Comparison of ENCODE assay signal across 11 mouse cellular contexts in the genomic region with DNA sequence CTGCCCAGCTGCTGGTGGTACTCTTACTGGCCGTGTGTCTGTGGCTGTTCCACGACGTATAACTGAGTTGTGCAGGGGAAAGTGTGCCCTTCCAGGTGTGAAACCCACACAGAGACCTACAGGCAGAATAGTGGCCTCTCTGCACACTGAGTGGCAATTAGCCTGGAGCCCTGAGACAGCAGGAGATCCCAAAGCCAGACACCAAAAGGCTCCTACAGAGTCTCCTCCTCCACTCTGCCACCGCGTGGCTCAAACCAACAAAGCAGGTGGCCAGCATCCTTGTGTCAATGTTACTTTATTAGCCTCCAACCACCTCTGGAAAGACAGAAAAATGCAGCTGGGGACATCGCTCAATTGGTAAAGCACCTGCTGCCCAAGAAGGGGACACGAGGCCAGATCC. TPM values are rescaled to one million over a fixed set of nuclear protein-coding genes. Genes with fewer than 3 reads are reported as not detected.
DNase-seq lines count a peak whose midpoint lies in the region; ATAC-seq and TF ChIP-seq lines count a peak whose summit lies in the region.
"Had no signal": no experiment of that assay in that cellular context is flagged by ENCODE, and none has a peak within 500 bp of the region (broad histone marks: within the 10 kb centered on the region; RNA-seq: fewer than 3 reads in every experiment).

No protein-coding gene starts in this region.

- H3K27me3 ChIP-seq in forebrain, embryonic 14.5 days (replicated peaks; ENCODE audit: control insufficient read depth, insufficient read depth, low read length): no peaks in the 10 kb centered on the region
- H3K27me3 ChIP-seq in forebrain, embryonic 15.5 days: no peaks in the 10 kb centered on the region
- peaks cover 11% of the 10 kb centered on the region; the same call in 1 of the 2 replicates for H3K27me3 ChIP-seq in embryonic facial prominence, embryonic 10.5 days (replicated peaks; ENCODE audit: low read depth, poor library complexity, severe bottlenecking)
- peaks cover 13% of the 10 kb centered on the region for H3K27me3 ChIP-seq in limb, embryonic 10.5 days (ENCODE audit: low read depth, poor library complexity, severe bottlenecking)

- H3K36me3 ChIP-seq in forebrain, embryonic 14.5 days (ENCODE audit: control insufficient read depth, insufficient read depth, low read length): peaks cover 10% of the 10 kb centered on the region
- peaks cover 7% of the 10 kb centered on the region for H3K36me3 ChIP-seq in forebrain, embryonic 15.5 days
- peaks cover 14% of the 10 kb centered on the region for H3K36me3 ChIP-seq in embryonic facial prominence, embryonic 10.5 days (replicated peaks)
- peaks cover 14% of the 10 kb centered on the region for H3K36me3 ChIP-seq in limb, embryonic 10.5 days

- no peak for DNase-seq in forebrain, embryonic 14.5 days (ENCODE audit: low spot score)
- no peak for DNase-seq in layer of hippocampus, adult 2 months (ENCODE audit: low spot score in 2 of 2)
- no peak for DNase-seq in layer of hippocampus, postnatal 14 days (ENCODE audit: low spot score in 2 of 2)
- DNase-seq in embryonic facial prominence, embryonic 10.5 days (ENCODE audit: low spot score): no peak
- no peak for DNase-seq in limb, embryonic 10.5 days (ENCODE audit: low spot score)
- DNase-seq in right cerebral cortex, adult 2 months (ENCODE audit: low spot score in 2 of 2): no peak
- DNase-seq: heart, postnatal 36 days; thymus, postnatal 14 days had no signal

- ATAC-seq in forebrain, embryonic 14.5 days: no peak
- no peak for ATAC-seq in forebrain, embryonic 15.5 days (replicated peaks)
- no peak for ATAC-seq in megakaryocyte progenitor cell, adult 5-6 weeks (replicated peaks; ENCODE audit: poor library complexity)

- H3K27ac ChIP-seq in forebrain, embryonic 14.5 days (ENCODE audit: low read depth, low read length): 0 out of 2 replicates have a peak overlapping the region, but pooled peaks have one; percentile 5
- no peak overlapping the region for H3K27ac ChIP-seq in forebrain, embryonic 15.5 days (replicated peaks)
- no peak overlapping the region for H3K27ac ChIP-seq in layer of hippocampus, adult 2 months
- 0 out of 2 replicates have a peak overlapping the region, but pooled peaks have one; percentile 25 for H3K27ac ChIP-seq in embryonic facial prominence, embryonic 10.5 days (replicated peaks)
- H3K27ac ChIP-seq in limb, embryonic 10.5 days: peak overlapping the region; percentile 72
- H3K27ac ChIP-seq: macrophage had no signal

- no peak overlapping the region for H3K4me2 ChIP-seq in forebrain, embryonic 14.5 days (ENCODE audit: low read length)
- H3K4me2 ChIP-seq in forebrain, embryonic 15.5 days (replicated peaks): no peak overlapping the region

- no peak overlapping the region for H3K9ac ChIP-seq in forebrain, embryonic 14.5 days (ENCODE audit: low read length)
- H3K9ac ChIP-seq in forebrain, embryonic 15.5 days (replicated peaks): no peak overlapping the region

- 35% methylated on average over 7 of the region's 7 CpGs for WGBS in forebrain, embryonic 14.5 days
- 39% methylated on average over 7 of the region's 7 CpGs for WGBS in forebrain, embryonic 15.5 days
- 40% methylated on average over 7 of the region's 7 CpGs for WGBS in embryonic facial prominence, embryonic 10.5 days
- 33% methylated on average over 7 of the region's 7 CpGs for WGBS in limb, embryonic 10.5 days

- TF ChIP-seq CTCF in layer of hippocampus, adult 2 months (conservative IDR thresholded peaks at IDR 0.05): peak; percentile 65

- peaks cover 10% of the 10 kb centered on the region for H3K4me1 ChIP-seq in forebrain, embryonic 14.5 days (ENCODE audit: control insufficient read depth, insufficient read depth, low read length)
- peaks cover 43% of the 10 kb centered on the region for H3K4me1 ChIP-seq in forebrain, embryonic 15.5 days
- peaks cover 71% of the 10 kb centered on the region for H3K4me1 ChIP-seq in embryonic facial prominence, embryonic 10.5 days
- peaks cover 58% of the 10 kb centered on the region for H3K4me1 ChIP-seq in limb, embryonic 10.5 days

- H3K4me3 ChIP-seq in forebrain, embryonic 14.5 days (ENCODE audit: low read depth, low read length): no peak overlapping the region
- no peak overlapping the region for H3K4me3 ChIP-seq in forebrain, embryonic 15.5 days
- H3K4me3 ChIP-seq in layer of hippocampus, adult 2 months: no peak overlapping the region
- no peak overlapping the region for H3K4me3 ChIP-seq in embryonic facial prominence, embryonic 10.5 days
- no peak overlapping the region for H3K4me3 ChIP-seq in limb, embryonic 10.5 days

- H3K9me3 ChIP-seq in forebrain, embryonic 14.5 days (replicated peaks; ENCODE audit: control insufficient read depth, low read length): no peaks in the 10 kb centered on the region
- no peaks in the 10 kb centered on the region for H3K9me3 ChIP-seq in forebrain, embryonic 15.5 days
- H3K9me3 ChIP-seq in embryonic facial prominence, embryonic 10.5 days: no peaks in the 10 kb centered on the region
- no peaks in the 10 kb centered on the region for H3K9me3 ChIP-seq in limb, embryonic 10.5 days (replicated peaks)

RNA-seq across cellular contexts. Expression of a gene that starts 14.7 kb away (rescaled TPM):
- 14.7 and 15.4 TPM in 2 replicates for polyA plus RNA-seq in forebrain, embryonic 14.5 days (2014; fragmentation: Nextera tagmentation; extraction: Ambion mirVana)
- polyA plus RNA-seq in forebrain, embryonic 15.5 days (2015; fragmentation: Nextera tagmentation; extraction: Ambion mirVana): 15.8 and 16.4 TPM in 2 replicates
- 10 to 100 TPM; 71.9 to 73.5 TPM for total RNA-seq in layer of hippocampus, adult 2 months (2021)
- total RNA-seq in layer of hippocampus, postnatal 14 days (2021): 10 to 100 TPM; 48.9 to 52.1 TPM
- polyA plus RNA-seq in embryonic facial prominence, embryonic 10.5 days (2016; fragmentation: Nextera tagmentation; extraction: Ambion mirVana): 5.0 and 5.7 TPM in 2 replicates
- polyA plus RNA-seq in limb, embryonic 10.5 days (2016; fragmentation: Nextera tagmentation; extraction: Ambion mirVana): 2.7 and 5.8 TPM in 2 replicates
- total RNA-seq in megakaryocyte progenitor cell, adult 5-6 weeks (2015): not detected in 2 replicates
- total RNA-seq in megakaryocyte progenitor cell, adult 5-6 weeks (2017): not detected in 2 replicates
- polyA plus RNA-seq: macrophage had no signal

RNA-seq across cellular contexts. Expression of a gene that starts 15.5 kb away (rescaled TPM):
- 1.4 and 1.7 TPM in 2 replicates for polyA plus RNA-seq in forebrain, embryonic 14.5 days (2014; fragmentation: Nextera tagmentation; extraction: Ambion mirVana)
- 2.0 and 2.4 TPM in 2 replicates for polyA plus RNA-seq in forebrain, embryonic 15.5 days (2015; fragmentation: Nextera tagmentation; extraction: Ambion mirVana)
- total RNA-seq in layer of hippocampus, adult 2 months (2021): 1 to 10 TPM; 5.6 to 5.7 TPM
- 1 to 10 TPM; 4.6 to 5.0 TPM for total RNA-seq in layer of hippocampus, postnatal 14 days (2021)
- polyA plus RNA-seq in embryonic facial prominence, embryonic 10.5 days (2016; fragmentation: Nextera tagmentation; extraction: Ambion mirVana): 0.76 and 1.2 TPM in 2 replicates
- 0.16 and 0.25 TPM in 2 replicates for polyA plus RNA-seq in limb, embryonic 10.5 days (2016; fragmentation: Nextera tagmentation; extraction: Ambion mirVana)
- 0.47 TPM in 1 of 2 replicates, not detected in the other for total RNA-seq in megakaryocyte progenitor cell, adult 5-6 weeks (2015)
- 0.17 TPM in 1 of 2 replicates, not detected in the other for total RNA-seq in megakaryocyte progenitor cell, adult 5-6 weeks (2017)
- polyA plus RNA-seq: macrophage had no signal

RNA-seq across cellular contexts. Expression of a gene that starts 42.0 kb away (rescaled TPM):
- polyA plus RNA-seq in forebrain, embryonic 14.5 days (2014; fragmentation: Nextera tagmentation; extraction: Ambion mirVana): 0.61 TPM in 2 replicates
- 1.3 and 1.4 TPM in 2 replicates for polyA plus RNA-seq in forebrain, embryonic 15.5 days (2015; fragmentation: Nextera tagmentation; extraction: Ambion mirVana)
- total RNA-seq in layer of hippocampus, adult 2 months (2021): 1 to 10 TPM; 1.4 to 1.6 TPM
- total RNA-seq in layer of hippocampus, postnatal 14 days (2021): 1 to 10 TPM; 1.6 to 1.7 TPM
- 5.5 and 6.1 TPM in 2 replicates for polyA plus RNA-seq in embryonic facial prominence, embryonic 10.5 days (2016; fragmentation: Nextera tagmentation; extraction: Ambion mirVana)
- polyA plus RNA-seq in limb, embryonic 10.5 days (2016; fragmentation: Nextera tagmentation; extraction: Ambion mirVana): 4.4 and 5.2 TPM in 2 replicates
- 3.7 and 4.9 TPM in 2 replicates for total RNA-seq in megakaryocyte progenitor cell, adult 5-6 weeks (2015)
- total RNA-seq in megakaryocyte progenitor cell, adult 5-6 weeks (2017): 2.7 and 3.5 TPM in 2 replicates

Comparison
In these comparisons a context has a peak if more than half of its experiments do, and no peak if none do; other contexts are left out.
1. H3K27ac ChIP-seq: peak in forebrain, embryonic 14.5 days (single experiment), embryonic facial prominence, embryonic 10.5 days (single experiment) and limb, embryonic 10.5 days (single experiment); none in forebrain, embryonic 15.5 days (single experiment) and layer of hippocampus, adult 2 months (single experiment).